Mouse (Mus musculus): Measurements from ENCODE around the gene Atf1. TPM values are rescaled to one million over a fixed set of nuclear protein-coding genes. Genes with fewer than 3 reads are reported as not detected.

Atf1 gene
- total RNA-seq (2023), result 100 to 1,000 TPM in 1 of 2 experiments, 10 to 100 TPM in 1; 91.5 to 104 TPM

GRCm38 (mm10) chr15:100227663-100228534 is at the start of gene Atf1:
Atf1 (plus strand) TSS chr15:100227819.

GRCm38 (mm10) chr15:100280626-100281025 is 53.0 kb downstream of the Atf1 start, which contains the start of gene Tmprss12:
Tmprss12 (plus strand) TSS chr15:100280837.

GRCm38 (mm10) chr15:100304019-100304991 is 76.7 kb downstream of the Atf1 start, which contains the start of gene Mettl7a1:
Mettl7a1 (plus strand) TSS chr15:100304140.

Other genes with a start within 250 kb of the Atf1 start
- gene Dip2b, start 189.2 kb upstream of the Atf1 start, total RNA-seq (2023), result 10 to 100 TPM; 30.1 to 30.4 TPM
- gene Tmprss12, start 53.0 kb downstream of the Atf1 start, total RNA-seq (2023), result not detected
- gene Mettl7a1, start 76.3 kb downstream of the Atf1 start, total RNA-seq (2023), result 10 to 100 TPM; 28.2 to 32.5 TPM
- gene Mettl7a3, start 107.1 kb downstream of the Atf1 start, total RNA-seq (2023), result under 1 TPM in 1 of 2 experiments, not detected in 1; 0.26 TPM
- not detected for gene Methig1, start 125.3 kb downstream of the Atf1 start, total RNA-seq (2023)
- gene Mettl7a2, start 125.4 kb downstream of the Atf1 start, total RNA-seq (2023), result under 1 TPM; 0.40 to 0.79 TPM
- not detected for gene Higd1c, start 136.7 kb downstream of the Atf1 start, total RNA-seq (2023)
- gene Gm5475, start 194.3 kb downstream of the Atf1 start, total RNA-seq (2023), result not detected
- 10 to 100 TPM in 1 of 2 experiments, 1 to 10 TPM in 1; 7.0 to 15.2 TPM for gene Slc11a2, start 197.3 kb downstream of the Atf1 start, total RNA-seq (2023)
- gene Letmd1, start 241.2 kb downstream of the Atf1 start, total RNA-seq (2023), result 10 to 100 TPM; 12.0 to 13.5 TPM

Data from neutrophil, adult 59 days (primary cell).